Mouse (Mus musculus) embryonic fibroblast, embryonic 13.5 days (primary cell): ENCODE measurements around the gene Ap3m1.

ENCODE experiments used
- CTCF ChIP-seq: IDR thresholded peaks from 2 replicates; pipeline ENCODE4 v1.5.1; 2011; ENCODE audit warnings: mild to moderate bottlenecking, control low read depth, low read length, moderate library complexity, borderline replicate concordance; ENCODE audit not compliant: insufficient read depth
- POLR2A ChIP-seq: IDR thresholded peaks from 2 replicates; pipeline ENCODE4 v1.6.1; 2011; ENCODE audit warnings: low read depth, mild to moderate bottlenecking, control low read depth, low read length, moderate library complexity

GRCm38 (mm10) chr14:21018977-21019376 lies 33.3 kb downstream of the Ap3m1 start:
- TF ChIP-seq CTCF (no peak), POLR2A (no peak)
